Mouse (Mus musculus) c-Kit-negative CD71-positive TER-119-positive erythroid progenitor cells, embryonic 14.5 days (primary cell): ENCODE results near the gene Fsd1l.

Experiments used
- DNase-seq: peaks from one replicate; pipeline ENCODE4 v3.0.0-alpha.2; 2013; ENCODE audit warnings: low read depth, low spot score

Gene Fsd1l

GRCm38 (mm10) chr4:53631316-53632010 is at the start of gene Fsd1l:
Gene Fsd1l, plus strand, starts transcription at chr4:53631471.
- no peak for DNase-seq

- DNase-seq, result no peak
These were observed 43.6 kb upstream of the Fsd1l start for GRCm38 (mm10) chr4:53587676-53588075.

GRCm38 (mm10) chr4:53588936-53589335 is 42.3 kb upstream of the Fsd1l start:
- DNase-seq, result no peak

GRCm38 (mm10) chr4:53589466-53589865 is 41.8 kb upstream of the Fsd1l start:
- DNase-seq, result no peak

GRCm38 (mm10) chr4:53590163-53590562 is 41.1 kb upstream of the Fsd1l start:
- no peak for DNase-seq

GRCm38 (mm10) chr4:53590691-53591447 is 40.4 kb upstream of the Fsd1l start:
- DNase-seq, result no peak

- no peak for DNase-seq
These were observed 39.7 kb upstream of the Fsd1l start for GRCm38 (mm10) chr4:53591536-53591935.

- no peak for DNase-seq
These were observed 39.3 kb upstream of the Fsd1l start for GRCm38 (mm10) chr4:53591941-53592340.

GRCm38 (mm10) chr4:53592386-53592785 is 38.9 kb upstream of the Fsd1l start:
- no peak for DNase-seq

GRCm38 (mm10) chr4:53594204-53594603 is 37.1 kb upstream of the Fsd1l start:
- DNase-seq, result no peak

GRCm38 (mm10) chr4:53595246-53596062 is 35.8 kb upstream of the Fsd1l start:
- no peak for DNase-seq

GRCm38 (mm10) chr4:53596063-53596895 is 35.0 kb upstream of the Fsd1l start:
- DNase-seq, result no peak

- no peak for DNase-seq
These were observed 30.8 kb upstream of the Fsd1l start for GRCm38 (mm10) chr4:53600462-53600861.

- DNase-seq, result no peak
These were observed 16.6 kb upstream of the Fsd1l start for GRCm38 (mm10) chr4:53614576-53615225.

GRCm38 (mm10) chr4:53617968-53618367 is 13.3 kb upstream of the Fsd1l start:
- no peak for DNase-seq

GRCm38 (mm10) chr4:53620104-53620503 is 11.2 kb upstream of the Fsd1l start:
- DNase-seq, result no peak

- no peak for DNase-seq
These were observed 10.2 kb upstream of the Fsd1l start for GRCm38 (mm10) chr4:53621084-53621483.

- no peak for DNase-seq
These were observed 9.8 kb upstream of the Fsd1l start for GRCm38 (mm10) chr4:53621490-53621889.

GRCm38 (mm10) chr4:53623711-53624110 is 7.6 kb upstream of the Fsd1l start:
- no peak for DNase-seq

GRCm38 (mm10) chr4:53624816-53625215 is 6.5 kb upstream of the Fsd1l start:
- no peak for DNase-seq

GRCm38 (mm10) chr4:53625263-53625662 is 6.0 kb upstream of the Fsd1l start:
- no peak for DNase-seq
